Mouse (Mus musculus) bone marrow macrophage, adult 2 months (primary cell): Measurements from ENCODE around the gene Vps45. TPM values are rescaled to one million over a fixed set of nuclear protein-coding genes. Genes with fewer than 3 reads are reported as not detected.

Source experiments
- H3K27ac ChIP-seq: 2 replicates; pipeline ENCODE4 v1.5.1; 2012; ENCODE audit warnings: low read depth, low read length; ENCODE audit not compliant: insufficient read depth
- H3K4me1 ChIP-seq: 2 replicates; pipeline ENCODE4 v1.6.1; 2012; ENCODE audit warnings: low read length; ENCODE audit not compliant: control insufficient read depth, insufficient read depth
- H3K4me3 ChIP-seq: 2 replicates; pipeline ENCODE4 v1.5.1; 2012; ENCODE audit warnings: mild to moderate bottlenecking, low read length, moderate library complexity; ENCODE audit not compliant: insufficient read depth
- CTCF ChIP-seq: IDR thresholded peaks from 2 replicates; pipeline ENCODE4 v1.5.1; 2012; ENCODE audit warnings: low read depth, mild to moderate bottlenecking, low read length, moderate library complexity
- POLR2A ChIP-seq: IDR thresholded peaks from 2 replicates; pipeline ENCODE4 v1.6.1; 2012; ENCODE audit warnings: mild to moderate bottlenecking, low read depth, low read length, borderline replicate concordance
- polyA plus RNA-seq: library from polyadenylated mRNA; stranded (reverse); fragments of >200 nt; gene quantifications from 2 replicates; pipeline ENCODE4 v1.2.4, GENCODE M21; 2012; ENCODE audit not compliant: missing spikeins, insufficient read depth, insufficient read length

Gene Vps45
- polyA plus RNA-seq, 1 experiment: 22.9 TPM

GRCm38 (mm10) chr3:96091966-96092365, 33.7 kb upstream of the Vps45 start:
- no peak overlapping the region for H3K4me3 ChIP-seq
- peaks cover 5% of the 10 kb centered on the region for H3K4me1 ChIP-seq
- TF ChIP-seq CTCF: no peak
- TF ChIP-seq POLR2A: no peak
- no peak overlapping the region for H3K27ac ChIP-seq

GRCm38 (mm10) chr3:96091146-96091545, 32.9 kb upstream of the Vps45 start:
- no peak overlapping the region for H3K27ac ChIP-seq
- no peak overlapping the region for H3K4me3 ChIP-seq
- no peak for TF ChIP-seq CTCF
- TF ChIP-seq POLR2A: no peak
- peaks cover 13% of the 10 kb centered on the region for H3K4me1 ChIP-seq

- TF ChIP-seq POLR2A (no peak), CTCF (no peak)
- no peak overlapping the region for H3K4me3 ChIP-seq
Observed at GRCm38 (mm10) chr3:96089882-96090489, 31.7 kb upstream of the Vps45 start.

GRCm38 (mm10) chr3:96087801-96088200, 29.5 kb upstream of the Vps45 start:
- Histone ChIP-seq H3K4me3 (no peak overlapping the region), H3K4me1 (peaks cover 17% of the 10 kb centered on the region), H3K27ac (no peak overlapping the region)
- TF ChIP-seq CTCF (no peak), POLR2A (no peak)

More at GRCm38 (mm10) chr3:96089882-96090489, 31.7 kb upstream of the Vps45 start:
- Histone ChIP-seq H3K27ac (no peak overlapping the region), H3K4me1 (peaks cover 13% of the 10 kb centered on the region)

- Histone ChIP-seq H3K27ac (no peak overlapping the region), H3K4me3 (no peak overlapping the region), H3K4me1 (peaks cover 17% of the 10 kb centered on the region)
- TF ChIP-seq CTCF (no peak), POLR2A (no peak)
Observed at GRCm38 (mm10) chr3:96087219-96087618, 29.0 kb upstream of the Vps45 start.

GRCm38 (mm10) chr3:96084146-96084755, 26.0 kb upstream of the Vps45 start:
- TF ChIP-seq CTCF: no peak
- H3K4me1 ChIP-seq: peaks cover 17% of the 10 kb centered on the region
- H3K4me3 ChIP-seq: no peak overlapping the region
- H3K27ac ChIP-seq: no peak overlapping the region

GRCm38 (mm10) chr3:96082714-96083508, 24.6 kb upstream of the Vps45 start:
- TF ChIP-seq POLR2A (no peak), CTCF (no peak)
- Histone ChIP-seq H3K27ac (peak overlapping the region; percentile 4; the same call in 1 of the 2 replicates), H3K4me1 (peaks cover 17% of the 10 kb centered on the region), H3K4me3 (no peak overlapping the region)

- no peak overlapping the region for H3K4me3 ChIP-seq
- H3K4me1 ChIP-seq: peaks cover 13% of the 10 kb centered on the region
- H3K27ac ChIP-seq: no peak overlapping the region
- no peak for TF ChIP-seq POLR2A
- TF ChIP-seq CTCF: no peak
Observed at GRCm38 (mm10) chr3:96082100-96082499, 23.8 kb upstream of the Vps45 start.

GRCm38 (mm10) chr3:96081650-96082049, 23.4 kb upstream of the Vps45 start:
- TF ChIP-seq POLR2A: no peak
- TF ChIP-seq CTCF: no peak
- H3K27ac ChIP-seq: no peak overlapping the region
- H3K4me1 ChIP-seq: peaks cover 9% of the 10 kb centered on the region
- no peak overlapping the region for H3K4me3 ChIP-seq

GRCm38 (mm10) chr3:96081006-96081405, 22.7 kb upstream of the Vps45 start:
- H3K4me1 ChIP-seq: peaks cover 5% of the 10 kb centered on the region
- TF ChIP-seq POLR2A: no peak
- peak; percentile 56 for TF ChIP-seq CTCF
- H3K27ac ChIP-seq: no peak overlapping the region
- H3K4me3 ChIP-seq: no peak overlapping the region
